Comparison of ENCODE assay signal across 20 mouse cellular contexts in the genomic region with DNA sequence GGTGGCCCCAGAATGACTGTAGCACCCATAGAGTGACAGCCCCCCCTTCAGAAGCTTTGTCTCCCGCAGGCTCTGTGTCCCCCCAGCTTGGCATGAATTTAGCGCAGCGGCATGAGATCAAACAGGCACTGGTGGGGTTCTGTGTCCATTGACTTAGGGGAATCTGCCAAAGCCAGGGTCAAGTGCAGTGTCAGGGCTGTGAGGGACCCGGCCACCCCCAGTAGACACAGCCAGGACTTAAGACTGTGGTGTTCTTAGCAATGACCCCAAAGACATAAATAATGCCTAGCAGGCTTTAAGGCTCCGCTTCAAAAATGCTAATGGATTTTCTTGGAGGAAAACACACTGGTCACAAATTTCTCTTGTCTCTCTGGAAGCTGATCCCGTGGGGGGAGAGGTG.
DNase-seq lines count a peak whose midpoint lies in the region; ATAC-seq and TF ChIP-seq lines count a peak whose summit lies in the region.
"Had no signal": no experiment of that assay in that cellular context is flagged by ENCODE, and none has a peak within 500 bp of the region (broad histone marks: within the 10 kb centered on the region; RNA-seq: fewer than 3 reads in every experiment).

No protein-coding gene starts in this region.

- peak; percentile 57 for DNase-seq in lung, embryonic 14.5 days
- no peak for DNase-seq in lung, postnatal 0 days (ENCODE audit: low spot score)
- DNase-seq in kidney, adult 2 months, result peak; percentile 43
- peak; percentile 74 to 83 for DNase-seq in kidney, postnatal 4 days
- DNase-seq in cerebellum, adult 2 months, result no peak
- DNase-seq in gastrocnemius, adult 8-10 months (ENCODE audit: low spot score in 2 of 2), result no peak
- DNase-seq in thymus, postnatal 10 days (ENCODE audit: low spot score in 2 of 2), result no peak
- DNase-seq: adrenal gland, adult 2 months; cerebellum, adult 11 months; cerebellum, postnatal 14 days; gastrocnemius, postnatal 10 days; heart, adult 18-20 months; heart, postnatal 36 days; layer of hippocampus, adult 9-11 months; lung, adult 18-20 months; right cerebral cortex, adult 18-20 months had no signal

- peaks cover 4% of the 10 kb centered on the region; the same call in 1 of the 2 replicates for H3K36me3 ChIP-seq in lung, embryonic 14.5 days (ENCODE audit: insufficient read depth)
- H3K36me3 ChIP-seq in lung, postnatal 0 days (ENCODE audit: insufficient read depth, low read length), result no peaks in the 10 kb centered on the region
- no peaks in the 10 kb centered on the region for H3K36me3 ChIP-seq in kidney, adult 2 months (ENCODE audit: control insufficient read depth, insufficient read depth, low read length)
- peaks cover 3% of the 10 kb centered on the region; the same call in 1 of the 2 replicates for H3K36me3 ChIP-seq in kidney, embryonic 15.5 days

- H3K4me3 ChIP-seq in lung, embryonic 14.5 days (ENCODE audit: low read depth, low read length), result no peak overlapping the region
- H3K4me3 ChIP-seq in lung, postnatal 0 days (ENCODE audit: low read depth, low read length), result no peak overlapping the region
- H3K4me3 ChIP-seq in kidney, adult 2 months (ENCODE audit: insufficient read depth, low read depth, low read length), result no peak overlapping the region
- no peak overlapping the region for H3K4me3 ChIP-seq in kidney, embryonic 15.5 days (replicated peaks)
- H3K4me3 ChIP-seq in cerebellum, adult 2 months (replicated peaks; ENCODE audit: insufficient read depth, low read depth, low read length), result no peak overlapping the region
- H3K4me3 ChIP-seq: left cerebral cortex, adult 2 months had no signal

- H3K27me3 ChIP-seq in lung, embryonic 14.5 days (ENCODE audit: insufficient read depth, low read length), result no peaks in the 10 kb centered on the region
- no peaks in the 10 kb centered on the region for H3K27me3 ChIP-seq in lung, postnatal 0 days (replicated peaks; ENCODE audit: insufficient read depth, low read length)
- no peaks in the 10 kb centered on the region for H3K27me3 ChIP-seq in kidney, adult 2 months (replicated peaks; ENCODE audit: control insufficient read depth, insufficient read depth, low read length)
- H3K27me3 ChIP-seq in kidney, embryonic 15.5 days, result no peaks in the 10 kb centered on the region
- no peaks in the 10 kb centered on the region for H3K27me3 ChIP-seq in cerebellum, adult 2 months (ENCODE audit: control insufficient read depth, insufficient read depth, low read length)

- no peak overlapping the region for H3K27ac ChIP-seq in lung, embryonic 14.5 days (ENCODE audit: low read depth)
- no peak overlapping the region for H3K27ac ChIP-seq in lung, postnatal 0 days (ENCODE audit: low read length)
- H3K27ac ChIP-seq in kidney, adult 2 months (ENCODE audit: insufficient read depth, low read depth, low read length), result no peak overlapping the region
- H3K27ac ChIP-seq in kidney, embryonic 15.5 days, result peak overlapping the region; percentile 70
- H3K27ac ChIP-seq in cerebellum, adult 2 months (ENCODE audit: insufficient read depth, low read length), result no peak overlapping the region
- H3K27ac ChIP-seq: left cerebral cortex, adult 2 months had no signal

- 49% methylated on average over 6 of the region's 6 CpGs for WGBS in lung, embryonic 14.5 days
- WGBS in lung, postnatal 0 days, result 49% methylated on average over 6 of the region's 6 CpGs
- WGBS in kidney, adult 2 months, result 38% methylated on average over 6 of the region's 6 CpGs
- WGBS in kidney, embryonic 15.5 days, result 20% methylated on average over 6 of the region's 6 CpGs
- 42% methylated on average over 6 of the region's 6 CpGs for WGBS in cerebellum, adult 2 months

- TF ChIP-seq EP300 in lung, postnatal 0 days (IDR thresholded peaks at IDR 0.05), result no peak

- no peak for ATAC-seq in lung, embryonic 14.5 days (ENCODE audit: insufficient read depth)
- ATAC-seq in lung, postnatal 0 days, result no peak
- peak; percentile 71 for ATAC-seq in kidney, embryonic 15.5 days (replicated peaks; ENCODE audit: low FRiP score)
- ATAC-seq: hindbrain, embryonic 16.5 days had no signal

- no peak overlapping the region for H3K9ac ChIP-seq in lung, embryonic 14.5 days
- no peak overlapping the region for H3K9ac ChIP-seq in lung, postnatal 0 days (replicated peaks; ENCODE audit: low read depth)
- no peak overlapping the region for H3K9ac ChIP-seq in kidney, embryonic 15.5 days

- no peak for TF ChIP-seq CTCF in lung, embryonic 14.5 days (IDR thresholded peaks at IDR 0.05; ENCODE audit: low read depth)
- TF ChIP-seq CTCF in lung, postnatal 0 days (IDR thresholded peaks at IDR 0.05), result no peak
- TF ChIP-seq CTCF in kidney, adult 2 months (conservative IDR thresholded peaks at IDR 0.05; ENCODE audit: insufficient read depth, insufficient read length, low read depth, low read length), result no peak
- TF ChIP-seq CTCF in cerebellum, adult 2 months (IDR thresholded peaks at IDR 0.05; ENCODE audit: borderline replicate concordance, insufficient read depth, low read depth, low read length), result no peak

- TF ChIP-seq POLR2A in kidney, adult 2 months (IDR thresholded peaks at IDR 0.05; ENCODE audit: low read depth, low read length), result no peak
- no peak for TF ChIP-seq POLR2A in cerebellum, adult 2 months (IDR thresholded peaks at IDR 0.05; ENCODE audit: borderline replicate concordance, insufficient read depth, low read length)

- H3K4me1 ChIP-seq in lung, embryonic 14.5 days (ENCODE audit: insufficient read depth), result no peaks in the 10 kb centered on the region; the same call in 1 of the 2 replicates
- H3K4me1 ChIP-seq in lung, postnatal 0 days (ENCODE audit: insufficient read depth, low read depth, low read length), result no peaks in the 10 kb centered on the region
- H3K4me1 ChIP-seq in kidney, adult 2 months (ENCODE audit: control insufficient read depth, insufficient read depth, low read length), result no peaks in the 10 kb centered on the region
- peaks cover 49% of the 10 kb centered on the region for H3K4me1 ChIP-seq in kidney, embryonic 15.5 days
- H3K4me1 ChIP-seq in cerebellum, adult 2 months (ENCODE audit: control insufficient read depth, insufficient read depth, low read length), result no peaks in the 10 kb centered on the region

- no peaks in the 10 kb centered on the region for H3K9me3 ChIP-seq in lung, embryonic 14.5 days (ENCODE audit: low read depth, low read length)
- H3K9me3 ChIP-seq in lung, postnatal 0 days (ENCODE audit: low read length), result no peaks in the 10 kb centered on the region
- H3K9me3 ChIP-seq in kidney, embryonic 15.5 days (replicated peaks), result no peaks in the 10 kb centered on the region; the same call in 1 of the 2 replicates

- H3K4me2 ChIP-seq in lung, embryonic 14.5 days, result no peak overlapping the region
- H3K4me2 ChIP-seq in lung, postnatal 0 days (replicated peaks; ENCODE audit: low read depth, low read length), result no peak overlapping the region
- H3K4me2 ChIP-seq in kidney, embryonic 15.5 days, result no peak overlapping the region; the same call in 1 of the 2 replicates
- H3K4me2 ChIP-seq: liver, embryonic 11.5 days had no signal

Comparison
In these comparisons a context has a peak if more than half of its experiments do, and no peak if none do; other contexts are left out.
1. DNase-seq: peak in lung, embryonic 14.5 days (single experiment), kidney, adult 2 months (single experiment) and kidney, postnatal 4 days (2 of 2); none in lung, postnatal 0 days (single experiment), cerebellum, adult 2 months (0 of 2), gastrocnemius, adult 8-10 months (0 of 2) and thymus, postnatal 10 days (0 of 2).